Mouse (Mus musculus) heart, embryonic 10.5 days (tissue): ENCODE results near the gene Gm21885. TPM values are rescaled to one million over a fixed set of nuclear protein-coding genes. Genes with fewer than 3 reads are reported as not detected.

ENCODE experiments used
- DNase-seq: peaks from one replicate; pipeline ENCODE4 v3.0.0-alpha.2; 2017; ENCODE audit warnings: low spot score
- H3K27ac ChIP-seq: fragments of 300-500 bp; sonication (generic); 2 replicates; pipeline ENCODE4 v1.5.1; 2016; ENCODE audit warnings: mild to moderate bottlenecking
- H3K27me3 ChIP-seq: fragments of 300-500 bp; sonication (generic); 2 replicates; pipeline ENCODE4 v1.6.1; 2016; ENCODE audit warnings: mild to moderate bottlenecking; ENCODE audit not compliant: poor library complexity, insufficient read depth, severe bottlenecking
- H3K36me3 ChIP-seq: fragments of 300-500 bp; sonication (generic); 2 replicates; pipeline ENCODE4 v1.6.1; 2016; ENCODE audit warnings: mild to moderate bottlenecking, moderate library complexity
- H3K4me1 ChIP-seq: fragments of 300-500 bp; sonication (generic); 2 replicates; pipeline ENCODE4 v1.6.1; 2016; ENCODE audit warnings: mild to moderate bottlenecking
- H3K4me3 ChIP-seq: fragments of 300-500 bp; sonication (generic); 2 replicates; pipeline ENCODE4 v1.5.1; 2016; ENCODE audit warnings: mild to moderate bottlenecking, moderate library complexity
- H3K9me3 ChIP-seq: fragments of 300-500 bp; sonication (generic); 2 replicates; pipeline ENCODE4 v1.6.1; 2016; ENCODE audit warnings: mild to moderate bottlenecking, moderate library complexity
- WGBS: fragments of 180-500 bp; shearing (Covaris S2); methylation state at CpG from one replicate; pipeline ENCODE4 v1.1.7; 2016; 5-methylcytosine and 5-hydroxymethylcytosine counted together
- polyA plus RNA-seq: library from polyadenylated mRNA; unstranded; fragments of >200 nt; fragmentation: Nextera tagmentation; extraction: Ambion mirVana; gene quantifications from 2 replicates; pipeline ENCODE4 v1.2.1, GENCODE M21; 2016

The Gm21885 gene
- polyA plus RNA-seq = 0.18 TPM in 1 of 2 replicates, not detected in the other

- Histone ChIP-seq H3K27ac (no peak within 1 kb of the TSS), H3K9me3 (no peaks in the 10 kb centered on the region), H3K4me1 (peaks cover 19% of the 10 kb centered on the region), H3K27me3 (no peaks in the 10 kb centered on the region), H3K4me3 (no peak within 1 kb of the TSS), H3K36me3 (peaks cover 31% of the 10 kb centered on the region)
- 76% methylated on average over 11 of the region's 11 CpGs for WGBS
- no peak for DNase-seq
Observed at GRCm38 (mm10) chr11:94281199-94282181, at the start of gene Gm21885. Gene Gm21885 (plus strand): TSS chr11:94281873.

GRCm38 (mm10) chr11:94233405-94233804 is 48.3 kb upstream of the Gm21885 start:
- WGBS = 66% methylated on average over 6 of the region's 6 CpGs
- Histone ChIP-seq H3K4me1 (peaks cover 67% of the 10 kb centered on the region), H3K27ac (peak overlapping the region; percentile 72), H3K4me3 (no peak overlapping the region), H3K36me3 (no peaks in the 10 kb centered on the region), H3K27me3 (no peaks in the 10 kb centered on the region), H3K9me3 (no peaks in the 10 kb centered on the region)
- no peak for DNase-seq

GRCm38 (mm10) chr11:94234380-94234779 is 47.3 kb upstream of the Gm21885 start:
- no peak overlapping the region for H3K27ac ChIP-seq
- H3K4me1 ChIP-seq = peaks cover 57% of the 10 kb centered on the region
- no peaks in the 10 kb centered on the region for H3K36me3 ChIP-seq
- WGBS = 87% methylated on average over 12 of the region's 12 CpGs
- no peak for DNase-seq
- H3K9me3 ChIP-seq = no peaks in the 10 kb centered on the region
- H3K4me3 ChIP-seq = no peak overlapping the region
- no peaks in the 10 kb centered on the region for H3K27me3 ChIP-seq

- Histone ChIP-seq H3K27ac (no peak overlapping the region; the same call in 1 of the 2 replicates), H3K27me3 (no peaks in the 10 kb centered on the region), H3K4me1 (peaks cover 54% of the 10 kb centered on the region), H3K36me3 (no peaks in the 10 kb centered on the region), H3K9me3 (no peaks in the 10 kb centered on the region), H3K4me3 (no peak overlapping the region)
- 85% methylated on average over 8 of the region's 8 CpGs for WGBS
- no peak for DNase-seq
Observed at GRCm38 (mm10) chr11:94234857-94235256, 46.8 kb upstream of the Gm21885 start.

GRCm38 (mm10) chr11:94236074-94236473 is 45.6 kb upstream of the Gm21885 start:
- peak; percentile 89 for DNase-seq
- peak overlapping the region; percentile 70; the same call in 1 of the 2 replicates for H3K27ac ChIP-seq
- H3K27me3 ChIP-seq = peaks cover 8% of the 10 kb centered on the region; the same call in 1 of the 2 replicates
- H3K4me3 ChIP-seq = no peak overlapping the region
- no peaks in the 10 kb centered on the region for H3K36me3 ChIP-seq
- H3K4me1 ChIP-seq = peaks cover 44% of the 10 kb centered on the region
- WGBS = 22% methylated on average over 3 of the region's 3 CpGs
- H3K9me3 ChIP-seq = no peaks in the 10 kb centered on the region

- Histone ChIP-seq H3K27me3 (peaks cover 24% of the 10 kb centered on the region; the same call in 1 of the 2 replicates), H3K4me1 (peaks cover 37% of the 10 kb centered on the region), H3K27ac (no peak overlapping the region), H3K9me3 (no peaks in the 10 kb centered on the region), H3K36me3 (no peaks in the 10 kb centered on the region), H3K4me3 (no peak overlapping the region)
- no peak for DNase-seq
- 89% methylated on average over 8 of the region's 8 CpGs for WGBS
Observed at GRCm38 (mm10) chr11:94238786-94239185, 42.9 kb upstream of the Gm21885 start.

- 39% methylated on average over 9 of the region's 9 CpGs for WGBS
- no peak for DNase-seq
- no peaks in the 10 kb centered on the region for H3K36me3 ChIP-seq
- H3K9me3 ChIP-seq = no peaks in the 10 kb centered on the region
- peaks cover 32% of the 10 kb centered on the region for H3K27me3 ChIP-seq
- peaks cover 32% of the 10 kb centered on the region for H3K4me1 ChIP-seq
- no peak overlapping the region for H3K27ac ChIP-seq
- no peak overlapping the region for H3K4me3 ChIP-seq
Observed at GRCm38 (mm10) chr11:94239706-94240105, 42.0 kb upstream of the Gm21885 start.

- peaks cover 42% of the 10 kb centered on the region for H3K27me3 ChIP-seq
- no peak for DNase-seq
- H3K4me3 ChIP-seq = peak overlapping the region; percentile 59
- 3% methylated on average over 29 of the region's 29 CpGs for WGBS
- no peaks in the 10 kb centered on the region for H3K36me3 ChIP-seq
- H3K9me3 ChIP-seq = no peaks in the 10 kb centered on the region
- H3K4me1 ChIP-seq = peaks cover 34% of the 10 kb centered on the region
- peak overlapping the region; percentile 87 for H3K27ac ChIP-seq
Observed at GRCm38 (mm10) chr11:94242760-94243421, 38.8 kb upstream of the Gm21885 start.

GRCm38 (mm10) chr11:94243422-94244180 is 38.1 kb upstream of the Gm21885 start:
- no peak for DNase-seq
- H3K27me3 ChIP-seq = peaks cover 42% of the 10 kb centered on the region
- no peaks in the 10 kb centered on the region for H3K36me3 ChIP-seq
- H3K4me1 ChIP-seq = peaks cover 34% of the 10 kb centered on the region
- H3K27ac ChIP-seq = peak overlapping the region; percentile 87
- H3K9me3 ChIP-seq = no peaks in the 10 kb centered on the region
- H3K4me3 ChIP-seq = peak overlapping the region; percentile 59
- WGBS = 23% methylated on average over 15 of the region's 15 CpGs

GRCm38 (mm10) chr11:94244385-94244784 is 37.3 kb upstream of the Gm21885 start:
- 58% methylated on average over 9 of the region's 9 CpGs for whole genome bisulfite sequencing

GRCm38 (mm10) chr11:94245955-94246788 is 35.5 kb upstream of the Gm21885 start, which contains the start of gene Wfikkn2:
Gene Wfikkn2 (minus strand): TSS chr11:94246005.
- Histone ChIP-seq H3K27ac (0 out of 2 replicates have a peak within 1 kb of the TSS, but pooled peaks have one; percentile 6), H3K4me1 (peaks cover 30% of the 10 kb centered on the region), H3K27me3 (peaks cover 34% of the 10 kb centered on the region), H3K36me3 (no peaks in the 10 kb centered on the region), H3K4me3 (no peak within 1 kb of the TSS), H3K9me3 (no peaks in the 10 kb centered on the region)
- WGBS = 60% methylated on average over 17 of the region's 17 CpGs
- no peak for DNase-seq

More at GRCm38 (mm10) chr11:94244385-94244784, 37.3 kb upstream of the Gm21885 start:
- no peaks in the 10 kb centered on the region for H3K9me3 ChIP-seq
- no peak overlapping the region for H3K27ac ChIP-seq
- H3K36me3 ChIP-seq = no peaks in the 10 kb centered on the region
- no peak overlapping the region for H3K4me3 ChIP-seq
- peaks cover 42% of the 10 kb centered on the region for H3K27me3 ChIP-seq
- peaks cover 34% of the 10 kb centered on the region for H3K4me1 ChIP-seq
- DNase-seq = no peak

- Histone ChIP-seq H3K4me3 (no peak overlapping the region), H3K36me3 (no peaks in the 10 kb centered on the region), H3K9me3 (no peaks in the 10 kb centered on the region), H3K4me1 (peaks cover 30% of the 10 kb centered on the region), H3K27ac (0 out of 2 replicates have a peak overlapping the region, but pooled peaks have one; percentile 6), H3K27me3 (peaks cover 29% of the 10 kb centered on the region)
- DNase-seq = no peak
- 59% methylated on average over 8 of the region's 8 CpGs for WGBS
Observed at GRCm38 (mm10) chr11:94246789-94247061, 34.9 kb upstream of the Gm21885 start.
